Mouse (Mus musculus): ENCODE data around the gene Wfdc13. TPM values are rescaled to one million over a fixed set of nuclear protein-coding genes. Genes with fewer than 3 reads are reported as not detected.

Wfdc13 gene
- not detected in 2 replicates for polyA plus RNA-seq (2014; fragmentation: Nextera tagmentation; extraction: Ambion mirVana)

DNA sequence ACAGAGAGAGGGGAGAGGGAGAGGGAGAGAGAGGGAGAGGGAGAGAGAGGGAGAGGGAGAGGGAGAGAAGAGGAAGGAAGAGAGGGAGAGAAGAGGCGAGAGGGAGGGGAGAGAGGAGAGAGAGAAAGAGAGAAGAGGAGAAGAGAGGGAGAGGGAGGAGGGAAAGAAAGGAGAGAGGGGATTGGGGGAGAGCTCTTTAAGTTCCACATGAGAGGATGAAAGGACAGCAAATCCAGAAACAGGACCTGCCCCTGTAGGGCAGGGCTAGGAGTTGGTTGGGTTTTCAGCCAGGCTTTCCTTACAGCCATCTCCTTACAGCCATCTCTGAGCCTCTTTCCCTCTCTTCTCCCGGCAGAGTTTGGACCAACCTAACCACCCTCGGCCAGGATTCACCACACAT, at the start of gene Wfdc13:
Wfdc13 (plus strand) TSS at position 301 of the 400 bp plus-strand sequence.
- Histone ChIP-seq H3K4me3 (ENCODE audit: low read depth, low read length) (no peak within 1 kb of the TSS), H3K4me2 (ENCODE audit: low read depth, low read length) (no peak within 1 kb of the TSS), H3K9ac (replicated peaks; ENCODE audit: low read depth, low read length) (no peak within 1 kb of the TSS), H3K27ac (ENCODE audit: low read depth, low read length) (no peak within 1 kb of the TSS), H3K36me3 (ENCODE audit: control insufficient read depth, insufficient read depth, low read length) (no peaks in the 10 kb centered on the region), H3K4me1 (ENCODE audit: control insufficient read depth, insufficient read depth, low read length) (no peaks in the 10 kb centered on the region), H3K27me3 (ENCODE audit: control insufficient read depth, insufficient read depth, low read length) (no peaks in the 10 kb centered on the region), H3K9me3 (ENCODE audit: control insufficient read depth, low read length) (no peaks in the 10 kb centered on the region)
- WGBS, result 70% methylated on average over 3 of the region's 3 CpGs
- ATAC-seq (ENCODE audit: low read depth), result no peak

DNA sequence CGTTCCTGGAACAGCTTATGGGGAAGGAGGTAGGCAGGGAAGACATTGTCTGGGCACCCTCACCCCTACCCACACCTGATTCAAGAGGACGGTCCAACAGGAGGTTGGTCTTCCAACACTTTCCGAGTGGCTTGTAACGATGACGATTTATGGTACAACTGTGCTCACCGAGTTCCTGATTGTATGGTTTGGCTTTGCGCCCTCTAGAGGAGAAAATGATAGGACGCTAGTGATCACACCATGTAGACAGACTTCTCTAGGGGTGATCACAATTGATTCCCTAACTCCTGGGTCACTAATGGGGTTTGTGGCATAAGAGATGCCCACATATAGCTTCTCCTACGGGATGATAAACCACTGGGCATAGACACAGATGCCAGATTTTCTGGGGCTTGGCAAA, 49.6 kb upstream of the Wfdc13 start:
- ATAC-seq (ENCODE audit: low read depth), result no peak
- WGBS, result 74% methylated on average over 9 of the region's 9 CpGs
- H3K4me1 ChIP-seq (ENCODE audit: control insufficient read depth, insufficient read depth, low read length), result no peaks in the 10 kb centered on the region
- no peak overlapping the region for H3K9ac ChIP-seq (replicated peaks; ENCODE audit: low read depth, low read length)
- H3K4me2 ChIP-seq (ENCODE audit: low read depth, low read length), result no peak overlapping the region
- H3K27ac ChIP-seq (ENCODE audit: low read depth, low read length), result no peak overlapping the region
- H3K4me3 ChIP-seq (ENCODE audit: low read depth, low read length), result no peak overlapping the region
- no peaks in the 10 kb centered on the region for H3K36me3 ChIP-seq (ENCODE audit: control insufficient read depth, insufficient read depth, low read length)
- no peaks in the 10 kb centered on the region for H3K9me3 ChIP-seq (ENCODE audit: control insufficient read depth, low read length)
- H3K27me3 ChIP-seq (ENCODE audit: control insufficient read depth, insufficient read depth, low read length), result no peaks in the 10 kb centered on the region

DNA sequence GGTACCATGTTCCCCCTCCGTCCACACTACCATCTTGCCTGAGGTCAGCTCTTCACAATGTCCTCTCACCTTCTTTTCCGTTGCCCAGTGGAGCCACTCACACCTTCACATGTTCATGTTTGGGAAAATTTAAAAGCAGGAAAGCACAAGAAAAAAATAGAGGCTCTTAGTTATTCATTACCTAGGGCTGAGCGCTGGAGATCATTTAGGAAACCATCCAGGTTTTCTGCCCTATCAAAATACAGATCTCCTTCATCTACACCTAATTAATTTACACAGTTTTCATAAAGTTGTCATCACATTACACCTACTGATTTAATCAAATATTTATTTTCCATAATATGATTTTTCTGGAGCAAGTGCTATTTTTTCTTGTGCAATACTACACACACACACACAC, 46.2 kb upstream of the Wfdc13 start, which contains the start of gene Wfdc16:
Wfdc16 (minus strand) TSS at position 101 of the 400 bp plus-strand sequence.
- 92% methylated on average over 3 of the region's 3 CpGs for WGBS
- no peak within 1 kb of the TSS for H3K27ac ChIP-seq (ENCODE audit: low read depth, low read length)
- H3K9ac ChIP-seq (replicated peaks; ENCODE audit: low read depth, low read length), result no peak within 1 kb of the TSS
- no peak within 1 kb of the TSS for H3K4me2 ChIP-seq (ENCODE audit: low read depth, low read length)
- H3K36me3 ChIP-seq (ENCODE audit: control insufficient read depth, insufficient read depth, low read length), result no peaks in the 10 kb centered on the region
- no peaks in the 10 kb centered on the region for H3K27me3 ChIP-seq (ENCODE audit: control insufficient read depth, insufficient read depth, low read length)
- no peak within 1 kb of the TSS for H3K4me3 ChIP-seq (ENCODE audit: low read depth, low read length)
- H3K9me3 ChIP-seq (ENCODE audit: control insufficient read depth, low read length), result no peaks in the 10 kb centered on the region
- ATAC-seq (ENCODE audit: low read depth), result no peak
- no peaks in the 10 kb centered on the region for H3K4me1 ChIP-seq (ENCODE audit: control insufficient read depth, insufficient read depth, low read length)

DNA sequence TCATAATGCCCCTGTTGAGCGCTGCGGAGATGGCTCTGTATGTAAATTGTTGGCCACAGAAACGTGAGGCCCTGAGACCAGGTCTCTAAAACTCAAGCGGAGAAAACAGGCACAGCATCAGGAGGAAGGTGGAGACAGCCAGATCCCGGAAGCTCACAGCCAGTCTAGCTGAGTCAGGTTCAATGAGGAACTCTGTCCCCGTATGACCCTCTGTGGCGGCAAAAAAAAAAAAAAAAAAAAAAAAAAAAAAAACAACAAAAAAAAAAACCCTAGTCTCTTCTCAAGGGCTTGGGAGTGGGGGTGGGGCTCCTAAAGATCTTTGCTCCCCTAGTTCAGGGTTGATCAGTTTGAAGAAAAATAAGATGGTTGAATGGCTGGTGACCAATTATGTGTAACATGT, 43.8 kb upstream of the Wfdc13 start:
- Histone ChIP-seq H3K4me2 (ENCODE audit: low read depth, low read length) (no peak overlapping the region), H3K27ac (ENCODE audit: low read depth, low read length) (no peak overlapping the region), H3K4me3 (ENCODE audit: low read depth, low read length) (no peak overlapping the region), H3K9me3 (ENCODE audit: control insufficient read depth, low read length) (no peaks in the 10 kb centered on the region), H3K4me1 (ENCODE audit: control insufficient read depth, insufficient read depth, low read length) (no peaks in the 10 kb centered on the region), H3K9ac (replicated peaks; ENCODE audit: low read depth, low read length) (no peak overlapping the region), H3K27me3 (ENCODE audit: control insufficient read depth, insufficient read depth, low read length) (no peaks in the 10 kb centered on the region), H3K36me3 (ENCODE audit: control insufficient read depth, insufficient read depth, low read length) (no peaks in the 10 kb centered on the region)
- no peak for ATAC-seq (ENCODE audit: low read depth)
- WGBS, result 68% methylated on average over 7 of the region's 7 CpGs

DNA sequence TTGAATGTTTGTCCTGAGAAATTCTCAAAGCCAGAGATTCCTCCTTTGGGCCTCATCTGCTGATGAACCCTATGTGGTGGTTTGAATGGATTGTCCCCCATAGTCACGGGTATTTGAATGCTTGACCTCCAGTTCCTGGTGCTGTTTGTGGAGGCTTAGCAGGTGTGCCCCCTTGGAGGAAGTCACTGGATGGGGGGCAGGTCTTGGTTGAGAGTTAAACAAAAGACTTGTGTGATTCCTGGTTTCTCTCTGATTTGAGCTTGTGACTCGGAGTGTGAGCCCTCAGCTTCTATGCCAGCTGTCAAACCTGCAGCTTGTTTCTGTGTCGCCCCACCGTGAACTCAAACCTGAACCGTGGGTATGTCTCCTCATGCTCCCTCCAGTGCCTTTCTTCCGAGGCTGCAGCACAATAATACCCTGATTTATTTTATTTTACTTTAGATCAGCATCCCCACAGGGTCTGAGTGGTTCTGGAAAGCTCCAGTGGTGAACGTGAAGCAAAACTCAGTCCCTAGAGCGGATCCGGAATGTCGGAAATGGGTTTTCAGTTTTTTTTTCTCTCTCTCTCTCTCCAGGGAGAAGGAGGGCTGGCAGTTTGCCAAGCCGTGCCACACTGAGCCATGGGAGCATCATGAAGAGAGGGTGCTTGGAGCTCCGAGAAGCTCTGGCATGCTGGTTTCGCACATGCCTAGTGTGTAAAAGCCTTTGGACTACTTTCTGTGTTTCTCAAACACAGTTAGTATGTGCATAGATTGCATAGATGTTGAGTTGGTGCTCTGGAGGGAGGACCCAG, 42.8 kb upstream of the Wfdc13 start:
- H3K4me2 ChIP-seq (ENCODE audit: low read depth, low read length), result no peak overlapping the region
- H3K4me3 ChIP-seq (ENCODE audit: low read depth, low read length), result no peak overlapping the region
- ATAC-seq (ENCODE audit: low read depth), result no peak
- H3K27me3 ChIP-seq (ENCODE audit: control insufficient read depth, insufficient read depth, low read length), result no peaks in the 10 kb centered on the region
- H3K27ac ChIP-seq (ENCODE audit: low read depth, low read length), result no peak overlapping the region
- H3K9me3 ChIP-seq (ENCODE audit: control insufficient read depth, low read length), result no peaks in the 10 kb centered on the region
- no peaks in the 10 kb centered on the region for H3K36me3 ChIP-seq (ENCODE audit: control insufficient read depth, insufficient read depth, low read length)
- WGBS, result 67% methylated on average over 13 of the region's 13 CpGs
- H3K4me1 ChIP-seq (ENCODE audit: control insufficient read depth, insufficient read depth, low read length), result no peaks in the 10 kb centered on the region
- H3K9ac ChIP-seq (replicated peaks; ENCODE audit: low read depth, low read length), result no peak overlapping the region

DNA sequence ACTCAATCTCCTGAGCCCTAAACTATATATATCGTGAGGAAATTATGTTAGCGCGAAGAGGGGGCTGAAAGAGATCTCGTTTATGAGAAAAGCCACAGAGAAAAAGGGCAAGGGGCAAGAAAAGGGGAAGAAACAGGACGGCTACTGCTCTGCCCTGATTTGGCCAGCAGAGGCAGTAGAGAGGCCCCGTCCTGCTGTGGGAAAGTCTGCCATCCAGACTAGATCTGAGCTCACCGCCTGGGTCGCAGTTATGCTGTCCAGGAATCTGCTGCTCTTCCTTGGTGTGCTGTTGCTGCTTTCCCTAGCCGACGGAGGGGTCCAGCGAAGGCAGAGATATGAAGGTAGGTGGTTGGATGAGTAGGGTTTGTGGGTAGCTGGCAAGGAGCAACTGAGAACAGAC, 29.0 kb upstream of the Wfdc13 start, which contains the start of gene Wfdc10:
Wfdc10 (plus strand) TSS at position 189 of the 400 bp plus-strand sequence.
- Histone ChIP-seq H3K9me3 (ENCODE audit: control insufficient read depth, low read length) (no peaks in the 10 kb centered on the region), H3K4me2 (ENCODE audit: low read depth, low read length) (no peak within 1 kb of the TSS), H3K4me3 (ENCODE audit: low read depth, low read length) (no peak within 1 kb of the TSS), H3K4me1 (ENCODE audit: control insufficient read depth, insufficient read depth, low read length) (no peaks in the 10 kb centered on the region), H3K27ac (ENCODE audit: low read depth, low read length) (no peak within 1 kb of the TSS), H3K9ac (replicated peaks; ENCODE audit: low read depth, low read length) (no peak within 1 kb of the TSS), H3K36me3 (ENCODE audit: control insufficient read depth, insufficient read depth, low read length) (no peaks in the 10 kb centered on the region), H3K27me3 (ENCODE audit: control insufficient read depth, insufficient read depth, low read length) (no peaks in the 10 kb centered on the region)
- ATAC-seq (ENCODE audit: low read depth), result no peak
- WGBS, result 14% methylated on average over 11 of the region's 11 CpGs

DNA sequence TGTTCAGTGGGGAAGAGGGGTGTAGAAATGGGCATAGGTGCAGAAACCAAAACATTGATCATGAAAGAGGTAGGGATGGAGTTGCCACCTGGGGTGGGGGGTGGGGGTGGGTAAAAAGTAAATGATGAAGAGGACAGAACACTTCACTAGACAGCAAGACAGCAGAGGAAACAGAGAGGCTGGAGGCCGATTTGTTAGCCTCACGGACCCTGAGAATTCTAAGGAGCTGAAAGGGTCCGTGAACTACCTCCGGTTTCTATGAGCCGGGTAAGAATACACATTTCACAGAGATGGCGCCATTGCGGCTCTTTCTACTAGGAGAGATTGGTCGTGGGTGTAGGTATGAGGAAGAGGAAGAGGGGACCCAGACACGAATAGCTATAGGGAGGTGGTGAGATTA, 28.4 kb upstream of the Wfdc13 start, which contains the start of gene Wfdc9:
Wfdc9 (minus strand) TSS at position 101 of the 400 bp plus-strand sequence.
- ATAC-seq (ENCODE audit: low read depth), result no peak
- Histone ChIP-seq H3K9me3 (ENCODE audit: control insufficient read depth, low read length) (no peaks in the 10 kb centered on the region), H3K4me3 (ENCODE audit: low read depth, low read length) (no peak within 1 kb of the TSS), H3K9ac (replicated peaks; ENCODE audit: low read depth, low read length) (no peak within 1 kb of the TSS), H3K27me3 (ENCODE audit: control insufficient read depth, insufficient read depth, low read length) (no peaks in the 10 kb centered on the region), H3K4me1 (ENCODE audit: control insufficient read depth, insufficient read depth, low read length) (no peaks in the 10 kb centered on the region), H3K4me2 (ENCODE audit: low read depth, low read length) (no peak within 1 kb of the TSS), H3K36me3 (ENCODE audit: control insufficient read depth, insufficient read depth, low read length) (no peaks in the 10 kb centered on the region), H3K27ac (ENCODE audit: low read depth, low read length) (no peak within 1 kb of the TSS)
- WGBS, result 88% methylated on average over 9 of the region's 9 CpGs

DNA sequence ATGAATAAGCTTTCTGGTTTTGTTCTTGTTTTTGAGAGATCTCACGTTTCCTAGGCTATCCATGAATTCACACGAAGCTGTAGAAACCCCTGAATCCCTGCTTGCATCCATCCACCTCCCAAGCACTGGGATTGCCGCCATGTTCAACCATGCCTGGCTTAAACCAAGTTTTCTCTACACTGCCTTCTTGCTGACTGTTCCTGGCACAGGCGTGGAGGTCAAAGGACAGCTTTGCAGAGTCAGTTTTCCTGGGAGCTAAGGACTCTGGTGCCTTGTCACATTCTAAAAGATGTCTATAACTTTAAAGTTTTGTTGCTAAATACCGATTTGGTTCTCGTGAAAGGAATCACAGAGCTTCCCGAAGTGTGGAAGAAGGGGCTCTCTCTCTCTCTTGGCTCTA, 20.1 kb upstream of the Wfdc13 start:
- Histone ChIP-seq H3K27me3 (ENCODE audit: control insufficient read depth, insufficient read depth, low read length) (no peaks in the 10 kb centered on the region), H3K9me3 (ENCODE audit: control insufficient read depth, low read length) (no peaks in the 10 kb centered on the region), H3K4me2 (ENCODE audit: low read depth, low read length) (no peak overlapping the region), H3K36me3 (ENCODE audit: control insufficient read depth, insufficient read depth, low read length) (no peaks in the 10 kb centered on the region), H3K4me1 (ENCODE audit: control insufficient read depth, insufficient read depth, low read length) (no peaks in the 10 kb centered on the region), H3K4me3 (ENCODE audit: low read depth, low read length) (no peak overlapping the region), H3K27ac (ENCODE audit: low read depth, low read length) (no peak overlapping the region), H3K9ac (replicated peaks; ENCODE audit: low read depth, low read length) (no peak overlapping the region)
- no peak for ATAC-seq (ENCODE audit: low read depth)
- 88% methylated on average over 7 of the region's 7 CpGs for whole genome bisulfite sequencing

DNA sequence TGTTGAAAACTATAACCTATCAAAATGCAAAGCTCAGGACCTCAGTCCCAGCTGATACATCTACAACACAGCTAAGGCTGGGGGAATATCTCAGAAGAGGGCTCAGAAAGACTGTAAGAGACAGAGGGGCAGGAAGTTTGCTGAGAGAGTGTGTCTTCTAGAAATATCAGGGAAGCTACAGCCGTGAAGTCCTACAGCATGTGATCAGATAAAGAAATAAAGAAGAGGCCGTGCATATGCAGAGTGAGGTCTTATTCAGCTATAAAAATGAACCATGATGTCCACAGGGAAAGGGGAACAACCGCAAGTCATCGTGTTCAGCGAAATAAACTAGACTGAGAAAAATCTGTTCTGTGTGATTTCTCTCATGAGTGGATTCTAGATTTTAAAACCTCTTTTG, 14.6 kb upstream of the Wfdc13 start:
- no peak for ATAC-seq (ENCODE audit: low read depth)
- no peaks in the 10 kb centered on the region for H3K9me3 ChIP-seq (ENCODE audit: control insufficient read depth, low read length)
- H3K4me2 ChIP-seq (ENCODE audit: low read depth, low read length), result no peak overlapping the region
- H3K27ac ChIP-seq (ENCODE audit: low read depth, low read length), result no peak overlapping the region
- no peaks in the 10 kb centered on the region for H3K27me3 ChIP-seq (ENCODE audit: control insufficient read depth, insufficient read depth, low read length)
- no peak overlapping the region for H3K4me3 ChIP-seq (ENCODE audit: low read depth, low read length)
- no peak overlapping the region for H3K9ac ChIP-seq (replicated peaks; ENCODE audit: low read depth, low read length)
- no peaks in the 10 kb centered on the region for H3K4me1 ChIP-seq (ENCODE audit: control insufficient read depth, insufficient read depth, low read length)
- 85% methylated on average over 5 of the region's 5 CpGs for WGBS
- no peaks in the 10 kb centered on the region for H3K36me3 ChIP-seq (ENCODE audit: control insufficient read depth, insufficient read depth, low read length)
